Mouse (Mus musculus) small intestine, adult 10 weeks (tissue): ENCODE data around the gene Ngrn. TPM values are rescaled to one million over a fixed set of nuclear protein-coding genes. Genes with fewer than 3 reads are reported as not detected.

Source experiments
- polyA plus RNA-seq: library from polyadenylated mRNA; stranded (reverse); fragments of 350-450 nt; fragmentation: Illumina TruSeq; extraction: RNeasy Lipid Tissue Mini Kit (QIAGEN cat#74804); gene quantifications from one replicate; pipeline ENCODE4 v1.2.3, GENCODE M21; 2014; ENCODE audit warnings: low replicate concordance

Gene Ngrn
- polyA plus RNA-seq: 9.5 TPM

GRCm38 (mm10) chr7:80260625-80261371 is at the start of gene Ngrn:
Gene Ngrn (plus strand): TSS chr7:80261215.

GRCm38 (mm10) chr7:80232489-80233029 is 28.5 kb upstream of the Ngrn start, which contains the start of the genes Cib1 and Gdpgp1:
Gene Cib1 (minus strand): TSS chr7:80232813.
Gene Gdpgp1 (plus strand): TSS chr7:80232865.

GRCm38 (mm10) chr7:80246148-80246721 is 14.8 kb upstream of the Ngrn start, which contains the start of gene Ttll13:
Gene Ttll13 (plus strand): TSS chr7:80246376.

GRCm38 (mm10) chr7:80268897-80269750 is 8.1 kb downstream of the Ngrn start, which contains the start of gene Vps33b:
Gene Vps33b (plus strand): TSS chr7:80269649.

GRCm38 (mm10) chr7:80294062-80294763 is 33.2 kb downstream of the Ngrn start, which contains the start of gene Prc1:
Gene Prc1 (plus strand): TSS chr7:80294450.

Other genes starting within 250 kb of the Ngrn start
- gene Zfp710, start 236.4 kb upstream of the Ngrn start, polyA plus RNA-seq: 1.9 TPM
- 2.1 TPM for gene Idh2, start 145.8 kb upstream of the Ngrn start, polyA plus RNA-seq
- 2.6 TPM for gene Sema4b, start 74.4 kb upstream of the Ngrn start, polyA plus RNA-seq
- 18.0 TPM for gene Cib1, start 28.4 kb upstream of the Ngrn start, polyA plus RNA-seq
- 1.9 TPM for gene Gdpgp1, start 28.4 kb upstream of the Ngrn start, polyA plus RNA-seq
- gene Ttll13, start 14.8 kb upstream of the Ngrn start, polyA plus RNA-seq: not detected
- gene Vps33b, start 8.4 kb downstream of the Ngrn start, polyA plus RNA-seq: 4.6 TPM
- 28.1 TPM for gene Prc1, start 33.2 kb downstream of the Ngrn start, polyA plus RNA-seq
- 2.9 TPM for gene Rccd1, start 63.2 kb downstream of the Ngrn start, polyA plus RNA-seq
- 1.2 TPM for gene Unc45a, start 79.8 kb downstream of the Ngrn start, polyA plus RNA-seq
- gene Hddc3, start 81.9 kb downstream of the Ngrn start, polyA plus RNA-seq: 11.0 TPM
- gene Man2a2, start 110.2 kb downstream of the Ngrn start, polyA plus RNA-seq: 3.3 TPM
- gene Fes, start 126.7 kb downstream of the Ngrn start, polyA plus RNA-seq: 0.48 TPM
- gene Furin, start 144.2 kb downstream of the Ngrn start, polyA plus RNA-seq: 1.1 TPM